Mouse (Mus musculus) CH12.LX (cell line): ENCODE data around the gene Slc2a10.

Experiments used
- BHLHE40 ChIP-seq: IDR thresholded peaks from 2 replicates; pipeline ENCODE4 v1.6.1; 2011; ENCODE audit warnings: mild to moderate bottlenecking, low read depth, low read length, improper control_type of control experiment
- CTCF ChIP-seq, 2 experiments: IDR thresholded peaks in 1 of 2; conservative IDR thresholded peaks in 1 of 2; 2 replicates each; pipeline ENCODE4 v1.5.1; 2011 to 2012; ENCODE audit warnings: low read depth in 2 of 2, low read length in 2 of 2, improper control_type of control experiment in 1 of 2, inconsistent platforms in 1 of 2, mild to moderate bottlenecking in 1 of 2, moderate library complexity in 1 of 2
- EP300 ChIP-seq: IDR thresholded peaks from 2 replicates; pipeline ENCODE4 v1.6.1; 2011; ENCODE audit warnings: low read length, improper control_type of control experiment
- POLR2A ChIP-seq: IDR thresholded peaks from 2 replicates; pipeline ENCODE4 v1.6.1; 2011; ENCODE audit warnings: low read depth, mild to moderate bottlenecking, improper control_type of control experiment, low read length
- USF1 ChIP-seq: IDR thresholded peaks from 2 replicates; pipeline ENCODE4 v1.6.1; 2014; ENCODE audit warnings: low read depth, mild to moderate bottlenecking, inconsistent platforms, low read length, improper control_type of control experiment
- USF2 ChIP-seq: conservative IDR thresholded peaks from 2 replicates; pipeline ENCODE4 v1.6.1; 2011; ENCODE audit warnings: low read depth, low read length, improper control_type of control experiment
- ZC3H11A ChIP-seq: IDR thresholded peaks from 2 replicates; pipeline ENCODE4 v1.6.1; 2012; ENCODE audit warnings: low read depth, mild to moderate bottlenecking, inconsistent platforms, low read length, improper control_type of control experiment

DNA sequence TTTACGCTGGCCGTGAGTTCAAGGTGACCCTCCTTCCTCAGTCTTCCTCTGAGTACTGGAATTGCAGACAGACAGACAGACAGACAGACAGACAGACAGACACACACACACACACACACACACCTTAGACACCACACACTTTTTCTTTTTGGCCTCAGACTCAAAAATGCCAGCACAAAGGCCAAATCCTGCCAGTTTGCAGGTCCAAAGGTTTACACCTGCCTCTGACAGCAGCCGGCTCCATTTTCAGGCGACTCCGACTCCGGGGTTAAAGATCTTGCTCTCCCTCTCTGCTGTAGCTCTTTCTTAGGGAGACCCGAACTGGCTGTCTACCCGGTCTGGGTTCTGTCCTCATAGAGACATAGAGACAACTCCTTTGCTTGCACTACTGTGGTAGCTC is 60.5 kb downstream of the Slc2a10 start:
- TF ChIP-seq CTCF (conservative IDR thresholded peaks at IDR 0.05 in 1 of 2, IDR thresholded peaks at IDR 0.05 in 1 of 2; ENCODE audit: low read depth in 2 of 2, low read length in 2 of 2) (no peak), POLR2A (no peak), ZC3H11A (no peak), USF2 (no peak), BHLHE40 (no peak), USF1 (no peak), EP300 (no peak)
